Mouse (Mus musculus): ENCODE measurements around the gene Klk7. TPM values are rescaled to one million over a fixed set of nuclear protein-coding genes. Genes with fewer than 3 reads are reported as not detected.

Klk7 gene
- polyA plus RNA-seq, 1 experiment from 2014 or later = not detected

DNA sequence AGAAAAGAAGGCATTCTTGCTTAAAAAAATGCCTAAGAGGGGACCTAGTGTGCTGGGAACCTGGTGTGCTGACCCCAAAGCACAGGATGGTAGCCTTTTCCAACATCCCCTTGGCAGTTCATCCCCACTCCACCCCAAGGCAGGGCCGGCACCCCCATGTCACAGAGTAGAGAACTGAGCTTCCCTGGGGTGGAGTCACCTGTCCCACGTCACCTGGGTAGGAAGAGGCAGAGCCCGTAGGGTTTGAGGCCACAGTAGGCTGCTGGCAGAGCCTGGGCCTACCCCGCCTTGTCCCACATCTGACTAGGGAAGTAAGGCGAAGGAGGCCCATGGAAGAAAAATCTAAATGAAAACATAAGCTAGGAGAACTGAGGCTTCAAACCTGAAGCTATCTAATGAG is 36.7 kb upstream of the Klk7 start, which contains the start of gene Klk11:
Gene Klk11 (plus strand): TSS at position 241 of the 400 bp plus-strand sequence.
- WGBS = 83% methylated on average over 5 of the region's 5 CpGs
- TF ChIP-seq CTCF (IDR thresholded peaks at IDR 0.05; ENCODE audit: low read depth) = no peak
- no peak within 1 kb of the TSS for H3K4me3 ChIP-seq (ENCODE audit: low read depth, low read length)
- no peak within 1 kb of the TSS for H3K9ac ChIP-seq (ENCODE audit: low read depth, low read length)
- H3K4me1 ChIP-seq (replicated peaks; ENCODE audit: control insufficient read depth, insufficient read depth, low read length) = no peaks in the 10 kb centered on the region
- no peaks in the 10 kb centered on the region for H3K27me3 ChIP-seq (replicated peaks; ENCODE audit: control insufficient read depth, insufficient read depth, low read length)
- no peak within 1 kb of the TSS for H3K4me2 ChIP-seq (replicated peaks; ENCODE audit: low read depth)
- H3K27ac ChIP-seq (ENCODE audit: low read depth, low read length) = no peak within 1 kb of the TSS
- ATAC-seq = no peak
- H3K9me3 ChIP-seq (ENCODE audit: control insufficient read depth) = no peaks in the 10 kb centered on the region
- no peaks in the 10 kb centered on the region for H3K36me3 ChIP-seq (ENCODE audit: control insufficient read depth, insufficient read depth)

DNA sequence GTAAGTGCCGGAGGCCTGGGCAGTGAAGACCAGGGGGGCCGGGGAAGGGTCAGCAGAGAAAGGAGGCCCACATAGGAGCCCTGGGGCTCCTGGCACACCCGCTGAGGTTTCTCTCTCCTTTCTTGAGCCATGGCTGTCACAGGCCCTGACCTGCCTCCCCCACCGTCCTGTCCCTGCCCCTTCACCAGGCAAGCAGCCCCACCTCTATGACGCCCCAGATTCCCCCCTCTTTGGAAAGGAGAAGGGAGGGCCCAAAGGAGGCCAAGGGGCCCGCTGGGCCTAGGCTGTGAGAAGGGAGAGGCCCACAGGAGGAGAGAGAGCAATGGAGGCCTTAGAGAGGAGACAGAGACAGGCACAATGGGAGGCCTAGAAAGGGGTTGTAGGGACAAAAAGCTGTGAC is 36.3 kb upstream of the Klk7 start:
- TF ChIP-seq CTCF (IDR thresholded peaks at IDR 0.05; ENCODE audit: low read depth) = no peak
- WGBS = 59% methylated on average over 6 of the region's 6 CpGs
- Histone ChIP-seq H3K9me3 (ENCODE audit: control insufficient read depth) (no peaks in the 10 kb centered on the region), H3K4me3 (ENCODE audit: low read depth, low read length) (no peak overlapping the region), H3K9ac (ENCODE audit: low read depth, low read length) (no peak overlapping the region), H3K36me3 (ENCODE audit: control insufficient read depth, insufficient read depth) (no peaks in the 10 kb centered on the region), H3K4me2 (replicated peaks; ENCODE audit: low read depth) (no peak overlapping the region), H3K27me3 (replicated peaks; ENCODE audit: control insufficient read depth, insufficient read depth, low read length) (no peaks in the 10 kb centered on the region), H3K27ac (ENCODE audit: low read depth, low read length) (no peak overlapping the region), H3K4me1 (replicated peaks; ENCODE audit: control insufficient read depth, insufficient read depth, low read length) (no peaks in the 10 kb centered on the region)
- ATAC-seq = no peak

DNA sequence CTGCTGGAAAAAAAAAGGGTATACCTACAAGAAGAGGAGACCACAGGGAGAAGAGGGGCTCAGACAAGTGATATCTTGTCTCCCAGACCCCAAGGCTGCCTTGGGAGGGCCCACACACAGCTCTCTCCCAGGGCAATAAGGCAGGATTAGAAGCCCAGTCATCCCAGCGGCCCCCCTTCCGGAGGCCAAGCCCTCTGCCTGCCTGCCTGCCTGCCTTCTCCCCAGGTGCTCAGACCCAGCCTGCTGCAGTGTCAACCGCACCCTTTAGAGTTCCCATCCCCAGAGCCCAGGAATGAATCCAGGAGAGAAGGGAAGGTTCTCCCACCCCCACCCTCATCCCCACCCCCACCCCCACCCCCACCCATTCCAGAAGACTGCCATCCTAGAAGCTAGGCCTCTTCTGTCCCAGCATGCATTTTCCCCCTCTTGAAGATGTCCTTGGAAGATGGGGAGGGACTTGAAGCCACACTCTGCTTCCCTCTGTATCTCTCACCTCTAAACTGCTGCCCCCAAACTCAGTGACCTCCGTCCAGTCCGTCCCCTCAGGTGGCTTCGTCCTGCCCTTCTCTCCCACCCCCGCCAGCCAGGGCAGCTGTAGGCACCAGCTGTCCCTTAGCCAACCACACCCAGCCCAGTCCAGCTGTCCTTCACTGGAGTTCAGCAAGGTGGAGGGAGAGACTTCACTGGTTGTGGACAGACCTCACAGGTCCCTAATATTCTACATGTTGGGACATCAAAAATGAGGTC is 35.6 kb upstream of the Klk7 start:
- H3K4me1 ChIP-seq (replicated peaks; ENCODE audit: control insufficient read depth, insufficient read depth, low read length) = no peaks in the 10 kb centered on the region
- 52% methylated on average over 7 of the region's 7 CpGs for WGBS
- H3K36me3 ChIP-seq (ENCODE audit: control insufficient read depth, insufficient read depth) = no peaks in the 10 kb centered on the region
- no peak overlapping the region for H3K9ac ChIP-seq (ENCODE audit: low read depth, low read length)
- ATAC-seq = no peak
- TF ChIP-seq CTCF (IDR thresholded peaks at IDR 0.05; ENCODE audit: low read depth) = no peak
- no peaks in the 10 kb centered on the region for H3K9me3 ChIP-seq (ENCODE audit: control insufficient read depth)
- H3K4me2 ChIP-seq (replicated peaks; ENCODE audit: low read depth) = no peak overlapping the region
- no peaks in the 10 kb centered on the region for H3K27me3 ChIP-seq (replicated peaks; ENCODE audit: control insufficient read depth, insufficient read depth, low read length)
- H3K4me3 ChIP-seq (ENCODE audit: low read depth, low read length) = no peak overlapping the region
- H3K27ac ChIP-seq (ENCODE audit: low read depth, low read length) = no peak overlapping the region

DNA sequence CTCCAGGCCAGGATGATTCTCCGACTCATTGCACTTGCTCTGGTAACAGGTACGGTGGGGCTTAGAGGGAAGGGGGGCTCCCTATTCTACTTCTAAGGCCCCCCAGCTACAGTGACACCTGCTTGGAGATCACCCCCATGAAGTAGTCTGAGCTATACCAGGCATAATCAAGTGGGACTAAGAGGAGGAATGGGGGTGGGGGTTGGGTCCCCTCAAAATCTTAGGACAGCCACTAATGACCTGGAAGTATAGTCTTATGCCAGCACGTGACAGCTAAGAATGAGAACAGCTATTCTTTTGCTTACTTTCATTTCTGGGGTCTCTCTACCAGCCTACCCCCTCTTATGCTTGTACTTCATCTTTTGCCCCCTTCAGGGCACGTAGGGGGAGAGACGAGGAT is 34.6 kb upstream of the Klk7 start:
- Histone ChIP-seq H3K9ac (ENCODE audit: low read depth, low read length) (no peak overlapping the region), H3K4me2 (replicated peaks; ENCODE audit: low read depth) (no peak overlapping the region), H3K4me3 (ENCODE audit: low read depth, low read length) (no peak overlapping the region), H3K4me1 (replicated peaks; ENCODE audit: control insufficient read depth, insufficient read depth, low read length) (no peaks in the 10 kb centered on the region), H3K9me3 (ENCODE audit: control insufficient read depth) (no peaks in the 10 kb centered on the region), H3K27me3 (replicated peaks; ENCODE audit: control insufficient read depth, insufficient read depth, low read length) (no peaks in the 10 kb centered on the region), H3K27ac (ENCODE audit: low read depth, low read length) (no peak overlapping the region), H3K36me3 (ENCODE audit: control insufficient read depth, insufficient read depth) (no peaks in the 10 kb centered on the region)
- no peak for TF ChIP-seq CTCF (IDR thresholded peaks at IDR 0.05; ENCODE audit: low read depth)
- no peak for ATAC-seq
- 79% methylated on average over 5 of the region's 5 CpGs for WGBS

DNA sequence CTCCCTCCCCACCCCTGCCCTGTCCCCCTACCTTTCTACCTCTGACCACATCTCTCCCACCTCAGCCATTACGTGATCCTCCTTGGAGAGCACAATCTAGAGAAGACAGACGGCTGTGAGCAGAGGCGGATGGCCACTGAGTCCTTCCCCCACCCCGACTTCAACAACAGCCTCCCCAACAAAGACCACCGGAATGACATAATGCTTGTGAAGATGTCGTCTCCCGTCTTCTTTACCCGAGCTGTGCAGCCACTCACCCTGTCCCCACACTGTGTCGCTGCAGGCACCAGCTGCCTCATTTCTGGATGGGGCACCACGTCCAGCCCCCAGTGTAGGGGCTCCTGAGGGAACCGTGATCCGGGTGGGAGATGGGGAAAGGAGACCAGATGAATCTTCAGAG is 33.7 kb upstream of the Klk7 start:
- H3K4me2 ChIP-seq (replicated peaks; ENCODE audit: low read depth) = no peak overlapping the region
- no peak for TF ChIP-seq CTCF (IDR thresholded peaks at IDR 0.05; ENCODE audit: low read depth)
- WGBS = 87% methylated on average over 12 of the region's 12 CpGs

DNA sequence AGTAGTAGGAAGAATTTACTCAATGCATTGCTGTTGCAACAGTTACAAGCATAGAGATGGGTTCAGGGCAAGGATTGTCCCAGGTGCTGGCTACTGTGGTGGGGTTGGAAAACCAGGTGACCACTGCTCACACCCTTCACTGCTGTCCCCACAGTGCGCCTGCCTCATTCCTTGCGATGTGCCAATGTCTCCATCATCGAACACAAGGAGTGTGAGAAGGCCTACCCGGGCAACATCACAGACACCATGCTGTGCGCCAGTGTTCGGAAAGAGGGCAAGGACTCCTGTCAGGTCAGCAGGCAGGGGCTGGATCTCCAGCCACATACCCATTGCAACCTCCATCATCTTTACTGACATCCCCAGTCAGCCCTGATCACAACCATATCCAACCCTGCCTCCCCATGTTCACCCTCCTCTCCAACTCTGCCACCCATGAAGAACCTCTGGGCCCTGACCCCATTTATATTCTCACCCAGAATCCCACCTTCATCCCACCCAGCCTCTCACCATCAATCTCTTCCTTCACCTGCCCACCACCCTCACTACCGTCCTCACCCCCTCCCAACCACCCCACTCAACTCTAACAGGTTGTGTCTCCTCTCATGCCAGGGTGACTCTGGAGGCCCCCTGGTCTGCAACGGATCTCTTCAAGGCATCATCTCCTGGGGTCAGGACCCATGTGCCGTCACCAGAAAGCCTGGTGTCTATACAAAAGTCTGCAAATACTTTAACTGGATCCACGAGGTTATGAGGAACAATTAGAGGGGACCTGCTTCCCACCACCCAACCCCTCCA is 32.7 kb upstream of the Klk7 start:
- TF ChIP-seq CTCF (IDR thresholded peaks at IDR 0.05; ENCODE audit: low read depth) = no peak
- Histone ChIP-seq H3K4me1 (replicated peaks; ENCODE audit: control insufficient read depth, insufficient read depth, low read length) (0 out of 2 replicates have a peak, but pooled peaks cover 2% of the 10 kb centered on the region), H3K4me3 (ENCODE audit: low read depth, low read length) (no peak overlapping the region), H3K27me3 (replicated peaks; ENCODE audit: control insufficient read depth, insufficient read depth, low read length) (0 out of 2 replicates have a peak, but pooled peaks cover 6% of the 10 kb centered on the region), H3K36me3 (ENCODE audit: control insufficient read depth, insufficient read depth) (no peaks in the 10 kb centered on the region), H3K4me2 (replicated peaks; ENCODE audit: low read depth) (no peak overlapping the region), H3K9me3 (ENCODE audit: control insufficient read depth) (no peaks in the 10 kb centered on the region), H3K27ac (ENCODE audit: low read depth, low read length) (no peak overlapping the region), H3K9ac (ENCODE audit: low read depth, low read length) (no peak overlapping the region)
- no peak for ATAC-seq
- 89% methylated on average over 10 of the region's 10 CpGs for WGBS

More for the DNA sequence above, 33.7 kb upstream of the Klk7 start:
- Histone ChIP-seq H3K9me3 (ENCODE audit: control insufficient read depth) (no peaks in the 10 kb centered on the region), H3K4me3 (ENCODE audit: low read depth, low read length) (no peak overlapping the region), H3K9ac (ENCODE audit: low read depth, low read length) (no peak overlapping the region), H3K4me1 (replicated peaks; ENCODE audit: control insufficient read depth, insufficient read depth, low read length) (no peaks in the 10 kb centered on the region), H3K36me3 (ENCODE audit: control insufficient read depth, insufficient read depth) (no peaks in the 10 kb centered on the region), H3K27me3 (replicated peaks; ENCODE audit: control insufficient read depth, insufficient read depth, low read length) (no peaks in the 10 kb centered on the region), H3K27ac (ENCODE audit: low read depth, low read length) (no peak overlapping the region)
- no peak for ATAC-seq

Measured in intestine, postnatal 0 days (tissue).